Mouse (Mus musculus): ENCODE results near the gene Itpkb.

DNA sequence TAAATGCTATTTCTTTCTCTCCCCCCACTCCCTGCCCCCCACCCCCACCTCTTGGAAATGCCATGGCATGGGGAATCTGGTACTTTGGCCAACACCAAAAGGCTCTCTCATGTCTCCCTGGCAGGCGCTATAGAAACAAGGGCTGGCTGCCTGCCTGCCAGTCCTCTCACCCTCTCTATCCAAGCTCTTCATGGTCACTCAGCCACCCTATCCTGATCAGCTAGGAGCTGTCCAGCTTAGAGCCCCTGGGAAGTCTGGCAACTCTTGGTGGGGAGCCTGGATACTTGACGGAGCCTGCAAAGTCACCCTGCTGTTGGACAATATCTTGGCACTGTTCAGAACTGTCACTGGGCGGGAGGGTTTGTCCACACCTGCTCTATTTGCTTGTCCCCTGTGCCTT is 128.4 kb downstream of the Itpkb start:
- no peak for TF ChIP-seq GATA1 (IDR thresholded peaks at IDR 0.05; ENCODE audit: borderline replicate concordance, low read length)
- no peak for TF ChIP-seq FLI1 (IDR thresholded peaks at IDR 0.05; ENCODE audit: low read length)

Data from megakaryocyte, embryonic 14.5 days (primary cell).